Mouse (Mus musculus): ENCODE data around the gene Alppl2.

Gene Alppl2

DNA sequence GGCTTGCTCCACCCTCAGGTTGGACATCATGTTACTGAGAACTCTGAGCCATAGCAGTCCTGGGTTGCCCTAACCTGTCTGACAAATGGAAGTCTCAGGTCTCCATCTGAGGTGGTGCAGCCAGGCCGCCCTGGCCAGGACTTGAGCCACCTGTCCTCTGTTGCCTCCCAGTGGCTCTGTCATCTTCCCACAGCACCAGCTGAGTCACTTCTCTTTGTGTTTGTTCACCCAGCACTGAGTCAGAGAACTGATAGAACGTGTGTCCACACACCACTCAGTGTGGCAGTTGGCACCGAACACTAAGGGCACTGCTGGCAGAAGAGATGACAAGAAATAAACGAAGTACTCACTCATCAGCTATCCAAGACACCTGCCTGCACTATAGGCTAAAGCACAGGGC lies 38.4 kb downstream of the Alppl2 start:
- DNase-seq (ENCODE audit: extremely low read depth, low read depth, low spot score) = no peak

DNA sequence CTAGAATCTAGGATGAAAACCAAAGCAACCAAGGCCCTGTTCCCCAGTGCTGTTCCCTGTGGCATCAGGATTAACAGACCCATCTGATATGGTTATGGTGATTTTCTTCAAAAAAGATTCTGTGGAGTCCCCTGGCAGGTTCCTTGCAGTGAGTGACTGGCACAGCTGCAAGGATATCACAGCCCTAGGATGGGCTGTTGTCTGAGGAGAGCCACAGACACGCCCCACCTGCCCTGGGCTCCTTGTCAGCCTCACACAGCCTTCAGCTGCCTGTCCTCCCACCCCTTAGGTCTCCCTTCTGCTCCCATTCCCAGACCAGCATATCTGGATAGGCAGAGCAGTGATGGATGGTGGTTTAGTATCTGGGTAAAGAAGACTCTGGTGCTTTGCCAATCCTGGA lies 39.0 kb downstream of the Alppl2 start:
- no peak for DNase-seq (ENCODE audit: extremely low read depth, low read depth, low spot score)

DNA sequence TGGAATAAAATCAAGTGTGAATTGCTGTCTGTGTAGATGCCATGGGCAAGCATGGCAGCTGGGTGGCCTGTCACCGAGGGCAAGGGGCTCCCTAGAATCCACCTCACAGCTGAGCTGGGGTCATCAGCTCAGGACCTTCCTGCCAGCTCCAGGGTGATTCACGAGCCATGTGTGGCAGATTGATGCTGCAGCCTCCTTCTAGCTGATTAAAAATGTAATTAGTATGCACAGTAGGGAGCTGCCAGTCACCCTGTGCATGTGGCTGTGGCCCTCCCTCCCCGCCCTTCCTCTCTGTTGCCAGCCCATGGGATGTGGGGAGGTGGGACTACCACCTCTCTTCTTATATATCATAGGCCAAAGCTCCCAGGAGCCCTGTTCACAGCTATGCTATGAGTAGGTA lies 39.7 kb downstream of the Alppl2 start:
- DNase-seq (ENCODE audit: extremely low read depth, low read depth, low spot score) = no peak

DNA sequence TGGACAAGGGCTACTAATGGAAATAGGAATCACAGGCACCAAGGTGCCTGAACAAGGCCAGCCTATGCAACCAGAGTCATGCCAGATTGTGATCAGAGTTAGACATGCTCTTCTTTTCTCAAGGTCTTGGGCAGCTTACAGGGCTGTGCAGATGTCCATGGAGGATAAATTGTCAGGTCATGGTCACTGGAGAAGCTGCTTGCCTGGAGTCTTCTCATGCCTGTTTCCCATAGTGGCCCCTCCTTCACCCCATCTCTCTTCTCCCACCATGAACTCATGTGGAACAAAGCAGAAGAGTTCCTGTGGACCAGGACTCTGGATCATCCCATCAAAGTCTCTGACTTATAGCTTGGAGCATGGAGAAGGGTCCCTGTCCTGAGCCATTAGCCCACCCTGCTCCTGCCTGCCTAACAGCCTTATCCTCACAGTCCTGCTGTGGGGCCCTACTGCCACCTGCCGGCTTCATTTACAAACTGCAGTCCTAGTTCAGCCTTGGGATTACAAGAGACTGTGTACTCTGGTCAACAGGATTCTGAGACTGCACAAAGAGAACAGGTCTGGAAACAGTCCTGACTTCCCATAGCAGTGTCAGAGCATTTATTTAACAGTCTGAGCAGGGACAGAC lies 47.8 kb downstream of the Alppl2 start:
- DNase-seq (ENCODE audit: extremely low read depth, low read depth, low spot score) = no peak

DNA sequence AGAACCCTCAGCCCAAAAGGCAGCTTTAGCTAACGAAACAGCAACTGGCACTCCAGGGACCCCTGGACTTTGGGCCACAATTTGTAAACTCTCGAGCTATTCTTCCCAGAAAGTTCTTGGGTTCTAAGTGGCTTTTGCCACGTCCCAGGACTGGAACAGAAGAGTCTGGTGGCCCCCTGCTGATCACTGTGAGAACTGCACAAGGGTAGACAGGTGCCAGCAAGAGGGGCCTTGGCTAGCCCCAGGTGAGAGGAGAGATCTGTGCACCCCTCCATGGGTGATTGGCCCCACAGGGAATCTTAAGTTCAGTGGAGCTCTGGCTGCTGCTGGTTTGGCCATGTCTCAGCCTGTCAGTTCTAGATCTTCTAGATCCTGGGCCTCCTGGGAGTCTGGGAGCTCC lies 48.6 kb downstream of the Alppl2 start:
- DNase-seq (ENCODE audit: extremely low read depth, low read depth, low spot score) = no peak

DNA sequence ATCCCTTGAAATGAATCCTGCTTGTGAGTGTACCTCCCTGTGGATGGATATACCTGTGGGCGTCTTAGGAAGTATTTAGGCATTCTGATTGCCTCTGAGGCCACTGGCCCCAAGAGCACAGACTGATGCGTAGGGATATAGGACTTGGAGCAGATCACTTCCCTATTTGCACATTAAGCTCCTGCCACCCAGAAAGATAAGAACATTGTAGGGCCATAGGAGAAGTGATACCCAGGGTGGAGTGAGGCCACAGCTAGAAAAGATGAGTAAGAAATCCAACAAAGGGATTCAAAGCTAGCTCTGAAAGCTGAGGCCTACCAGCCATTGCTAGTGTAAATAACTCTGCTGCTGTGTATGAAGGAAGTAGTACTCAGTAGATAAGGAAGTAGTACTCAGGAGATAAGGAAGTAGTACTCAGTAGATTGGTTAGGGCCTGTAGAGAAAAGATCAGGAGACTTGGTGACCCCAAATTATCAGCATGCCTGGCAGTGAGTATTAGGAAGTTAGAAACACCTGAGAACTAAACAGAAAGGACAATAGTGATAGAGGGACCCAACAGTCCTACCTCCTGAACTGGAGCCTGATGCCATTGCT lies 51.2 kb downstream of the Alppl2 start:
- no peak for DNase-seq (ENCODE audit: extremely low read depth, low read depth, low spot score)
